Mouse (Mus musculus): ENCODE results near the gene Eya2.

- TF ChIP-seq CTCF (IDR thresholded peaks at IDR 0.05; ENCODE audit: low read depth) (no peak), EP300 (optimal IDR thresholded peaks at IDR 0.05) (no peak)
Observed at GRCm38 (mm10) chr2:165594907-165595675, at the start of gene Eya2.
